Mouse (Mus musculus): ENCODE measurements around the gene Tlr6.

The Tlr6 gene

GRCm38 (mm10) chr5:64959843-64960230 lies at the start of gene Tlr6:
TSS of gene Tlr6 (minus strand) at chr5:64960097.
- peak; percentile 58 for DNase-seq (ENCODE audit: low spot score)

DNA sequence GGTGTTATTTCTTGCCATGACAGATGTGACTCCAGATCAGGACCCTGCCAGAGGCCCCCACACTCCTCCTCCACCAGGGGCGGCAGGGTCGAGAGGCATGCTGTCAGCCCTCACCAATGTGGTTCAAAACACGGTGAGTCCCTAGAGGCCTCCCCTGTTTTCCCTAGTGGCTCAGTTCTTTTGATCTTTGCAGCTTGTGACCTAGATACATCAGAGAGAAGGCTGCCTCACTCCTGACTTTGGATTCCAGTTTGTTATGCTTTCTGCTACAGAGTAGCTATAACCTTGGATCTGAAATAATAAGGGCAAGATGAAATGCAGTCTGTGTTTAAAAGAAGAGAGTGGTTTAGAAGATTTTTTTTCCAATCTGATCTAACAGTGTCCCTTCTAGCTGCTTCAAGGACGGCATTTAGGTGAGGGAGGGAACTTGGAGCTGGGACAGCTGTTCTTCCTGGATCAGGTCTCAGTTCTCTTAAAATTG lies 46.2 kb upstream of the Tlr6 start:
- DNase-seq (ENCODE audit: low spot score), result no peak

GRCm38 (mm10) chr5:65005251-65005650 lies 45.4 kb upstream of the Tlr6 start:
- no peak for DNase-seq (ENCODE audit: low spot score)

- DNase-seq (ENCODE audit: low spot score), result no peak
Measured at GRCm38 (mm10) chr5:65003946-65004535, 44.1 kb upstream of the Tlr6 start.

DNA sequence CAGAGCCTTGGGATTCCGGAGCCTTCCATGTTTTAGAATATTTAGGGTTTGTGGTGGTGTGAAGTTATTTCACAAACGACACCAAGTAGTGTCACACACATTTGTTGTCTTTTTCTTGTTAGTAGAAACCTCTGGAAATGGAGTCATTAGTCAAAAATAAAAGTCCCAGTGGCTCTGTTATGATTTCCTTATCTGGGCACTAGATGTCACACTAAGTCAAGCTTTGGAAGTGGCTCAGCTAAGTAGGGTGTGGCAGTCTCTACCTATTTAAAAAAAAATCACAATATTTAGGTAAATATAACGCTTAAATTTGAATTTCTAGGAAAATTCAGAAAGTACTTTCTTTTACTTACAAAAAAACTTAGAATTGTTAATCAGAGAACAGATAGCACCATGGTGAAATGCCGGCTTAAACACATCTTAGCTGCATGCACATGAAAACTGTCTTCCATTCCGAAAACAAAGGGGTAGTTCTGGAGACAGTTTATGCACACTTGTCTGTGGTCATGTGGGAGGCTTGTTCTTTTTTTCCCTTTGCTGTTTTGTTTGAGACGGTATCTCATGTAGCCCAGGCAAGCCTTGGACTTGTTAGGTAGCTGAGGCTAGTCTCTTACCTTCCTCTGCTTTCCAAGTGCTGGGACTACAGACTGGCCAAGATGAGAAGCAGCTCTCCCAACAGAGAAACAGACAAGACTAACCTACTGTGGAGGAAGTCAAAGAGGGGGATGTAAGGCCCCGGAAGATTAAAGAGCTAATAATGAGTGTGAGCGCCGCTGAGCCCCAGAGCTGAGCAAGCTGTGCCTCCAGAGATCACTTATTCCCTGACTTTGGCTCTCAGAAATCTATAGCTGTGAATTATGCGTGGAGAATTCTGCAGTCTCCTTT lies 43.3 kb upstream of the Tlr6 start:
- peak; percentile 18 for DNase-seq (ENCODE audit: low spot score)

DNA sequence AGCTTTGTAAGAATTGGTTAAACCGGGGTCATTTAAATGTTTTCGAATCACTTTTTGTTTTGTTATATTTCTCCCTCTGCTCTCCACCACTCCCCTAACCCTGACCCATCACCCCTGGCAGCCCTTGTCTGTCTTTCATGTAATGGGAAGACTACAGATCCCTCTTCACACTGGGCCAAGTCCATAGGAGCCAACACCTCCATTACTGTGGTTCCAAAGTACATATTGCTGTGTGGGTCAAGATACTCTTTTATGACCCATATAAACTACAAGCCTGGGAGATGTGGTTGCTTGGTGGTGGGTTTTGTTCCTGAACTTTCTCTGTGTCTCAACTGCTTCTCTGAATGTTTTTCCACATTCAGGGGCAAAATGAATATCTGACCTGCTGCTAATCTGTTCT lies 35.5 kb upstream of the Tlr6 start:
- DNase-seq (ENCODE audit: low spot score), result no peak

GRCm38 (mm10) chr5:64992540-64992939 lies 32.6 kb upstream of the Tlr6 start:
- peak; percentile 43 for DNase-seq (ENCODE audit: low spot score)

- DNase-seq (ENCODE audit: low spot score), result no peak
Measured at GRCm38 (mm10) chr5:64989940-64990339, 30.0 kb upstream of the Tlr6 start.

- DNase-seq (ENCODE audit: low spot score), result no peak
Measured at GRCm38 (mm10) chr5:64985971-64986370, 26.1 kb upstream of the Tlr6 start.

- no peak for DNase-seq (ENCODE audit: low spot score)
Measured at GRCm38 (mm10) chr5:64977128-64977527, 17.2 kb upstream of the Tlr6 start.

DNA sequence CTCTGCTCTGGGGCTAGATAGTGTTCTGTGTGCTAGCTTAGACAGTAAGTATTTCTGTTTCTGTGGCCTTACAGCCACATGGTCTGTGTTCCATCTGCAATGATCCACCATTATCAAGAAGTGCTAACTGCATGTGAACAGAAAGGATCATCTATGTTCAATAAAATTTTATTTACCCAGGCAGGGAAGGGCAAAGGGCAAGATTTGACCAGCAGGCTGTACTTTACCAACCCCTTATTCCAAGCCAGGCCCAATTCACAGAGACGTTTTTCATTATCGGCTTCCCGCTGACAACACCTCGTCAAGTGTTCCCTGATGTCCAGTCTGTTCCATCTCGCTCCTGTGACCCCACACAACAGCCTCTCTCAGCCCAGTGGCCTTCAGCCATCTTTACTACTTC lies 15.2 kb upstream of the Tlr6 start:
- DNase-seq (ENCODE audit: low spot score), result no peak

DNA sequence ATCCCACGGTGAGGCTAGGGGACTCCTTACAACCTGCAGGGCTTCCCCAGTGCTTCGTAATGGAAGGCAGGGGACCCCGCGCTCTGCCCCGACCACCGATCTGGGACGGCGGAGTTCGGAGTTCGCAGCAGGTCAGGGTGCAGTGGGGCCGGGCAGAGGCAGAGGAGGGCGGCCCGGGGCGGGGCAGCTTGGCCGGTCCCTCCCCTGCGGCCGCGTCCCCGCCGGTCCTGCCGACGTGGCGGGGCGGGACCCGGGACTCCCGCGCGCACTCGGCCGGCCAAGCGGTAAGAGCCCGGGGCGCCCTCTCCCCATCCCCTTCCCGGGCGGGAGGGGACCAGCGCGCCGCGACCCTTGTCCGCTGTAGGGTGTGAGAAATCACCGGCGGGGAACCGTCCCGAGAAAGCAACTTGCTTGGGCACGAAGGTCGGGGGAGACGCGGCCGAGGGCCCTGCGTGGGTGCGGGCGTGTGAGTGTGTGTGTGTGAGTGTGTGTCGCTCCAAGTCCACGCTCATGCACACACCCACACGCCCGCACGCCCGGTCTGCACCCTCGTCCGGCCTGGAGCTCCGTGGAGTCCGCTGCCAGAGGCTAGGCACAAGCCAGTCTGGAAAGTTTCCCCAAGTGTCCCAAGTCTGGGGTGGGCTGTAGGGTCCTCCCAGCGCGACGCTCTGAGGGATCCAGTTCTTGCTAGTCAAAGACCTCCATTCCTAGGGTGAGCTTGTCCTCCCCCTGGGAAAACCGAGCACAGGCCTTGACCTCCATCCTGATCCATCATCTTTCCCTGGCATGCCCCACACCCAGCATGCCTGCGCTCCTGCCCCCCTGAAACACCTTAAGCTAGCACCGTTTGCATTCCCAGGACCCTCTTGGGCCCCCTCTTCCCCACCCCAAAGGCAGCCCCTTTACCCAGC lies 10.2 kb upstream of the Tlr6 start, which contains the start of gene Fam114a1:
Fam114a1 (plus strand) TSS at position 211 of the 911 bp plus-strand sequence.
- peak; percentile 29 for DNase-seq (ENCODE audit: low spot score)

DNA sequence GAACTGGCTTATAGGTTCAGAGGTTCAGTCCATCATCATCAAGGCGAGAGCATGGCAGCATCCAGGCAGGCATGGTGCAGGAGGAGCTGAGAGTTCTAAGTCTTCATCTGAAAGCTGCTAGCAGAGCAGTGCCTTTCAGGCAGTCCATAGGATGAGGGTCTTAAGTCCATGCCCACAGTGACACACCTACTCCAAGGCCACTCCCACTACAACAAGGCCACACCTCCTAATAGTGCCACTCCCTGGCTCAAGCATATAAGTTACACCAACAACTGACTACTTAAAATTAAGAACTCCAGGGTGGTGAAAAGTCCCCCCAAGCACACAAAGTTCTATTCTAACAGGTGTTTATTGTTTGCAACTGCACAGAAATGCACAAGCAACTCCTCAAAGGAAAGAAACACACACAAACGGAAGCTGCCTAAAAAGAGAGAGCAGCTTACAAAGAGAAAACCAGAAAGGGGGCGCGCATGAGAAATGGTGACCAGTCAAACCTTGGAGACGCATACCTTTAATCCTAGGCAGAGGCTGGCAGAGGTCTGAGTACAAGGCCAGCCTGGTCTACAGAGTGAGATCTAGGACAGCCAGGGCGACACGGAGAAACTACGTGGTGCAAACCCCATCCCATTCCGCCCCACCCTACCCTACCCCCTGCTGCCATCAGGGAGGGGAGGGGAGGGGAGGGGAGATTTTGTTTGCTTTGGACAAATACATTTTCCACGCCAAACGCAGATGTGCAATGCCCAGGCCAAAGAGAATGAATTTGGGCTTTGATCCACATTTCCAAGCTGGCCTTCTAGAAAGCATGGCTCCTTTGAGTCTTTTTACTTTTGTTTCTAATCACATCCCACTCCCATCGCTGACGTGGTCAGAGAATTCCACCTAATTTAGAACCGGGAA lies 9.3 kb upstream of the Tlr6 start:
- DNase-seq (ENCODE audit: low spot score), result no peak

DNA sequence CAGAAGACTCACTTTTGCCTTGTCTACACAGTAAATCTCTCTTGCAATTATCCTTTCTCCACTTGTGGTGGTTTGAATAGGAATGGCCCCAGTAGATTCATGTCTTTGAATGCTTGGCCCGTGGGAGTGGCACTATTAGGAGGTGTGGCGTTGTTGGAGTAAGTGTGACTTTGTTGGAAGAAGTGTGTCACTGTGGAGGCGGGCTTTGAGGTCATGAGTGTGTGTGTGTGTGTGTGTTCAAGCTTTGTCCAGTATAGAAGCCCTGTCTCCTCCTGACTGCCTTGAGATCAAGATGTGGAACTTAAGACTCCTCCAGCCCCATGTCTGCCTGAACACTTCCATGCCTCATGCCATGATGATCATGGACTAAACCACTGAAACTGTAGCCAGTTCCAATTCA lies 3.8 kb upstream of the Tlr6 start:
- DNase-seq (ENCODE audit: low spot score), result no peak

DNA sequence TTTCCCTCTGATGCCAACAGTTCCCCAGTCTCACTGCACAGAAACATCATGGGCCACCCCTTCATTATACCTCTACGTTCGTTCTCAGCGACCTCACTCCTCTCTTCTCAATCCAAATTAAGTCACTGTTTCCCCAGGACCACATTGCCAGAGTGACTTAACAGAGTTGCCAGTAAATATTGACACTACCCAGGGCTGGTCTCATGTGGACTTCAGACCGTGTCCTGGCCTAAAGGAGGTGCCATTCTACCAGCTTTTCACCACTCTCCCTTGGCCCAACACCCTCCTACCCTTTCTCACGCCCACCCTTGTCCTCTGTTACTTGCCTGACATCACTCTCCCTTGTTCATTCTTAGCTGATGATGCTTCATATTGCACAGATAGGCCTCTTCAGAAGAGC lies 3.4 kb upstream of the Tlr6 start:
- no peak for DNase-seq (ENCODE audit: low spot score)

DNA sequence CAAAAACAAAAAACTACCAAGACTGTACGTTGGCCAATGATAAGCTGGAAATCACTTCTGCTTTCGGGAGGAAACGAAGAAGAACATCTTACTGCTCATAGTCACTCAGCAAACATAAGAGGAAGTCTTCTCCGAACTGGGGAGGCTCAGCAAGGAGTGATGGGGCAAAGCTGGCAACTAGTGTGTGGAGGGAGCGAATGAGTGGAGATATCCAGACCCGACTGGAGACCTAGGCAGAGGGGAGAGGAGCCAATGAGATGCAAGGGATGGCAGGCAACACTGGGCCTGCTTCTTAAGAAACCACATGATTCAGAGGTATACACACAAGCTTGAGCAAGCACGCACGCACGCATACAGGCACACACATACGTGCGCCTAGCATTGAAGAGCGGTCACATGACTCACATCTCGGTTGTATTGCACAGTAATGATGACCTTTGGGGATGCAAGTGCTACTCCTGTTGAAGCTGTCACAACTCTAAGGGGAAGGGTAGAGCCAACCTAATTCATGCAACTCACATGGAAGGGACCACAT lies 1.0 kb upstream of the Tlr6 start:
- DNase-seq (ENCODE audit: low spot score), result no peak

DNA sequence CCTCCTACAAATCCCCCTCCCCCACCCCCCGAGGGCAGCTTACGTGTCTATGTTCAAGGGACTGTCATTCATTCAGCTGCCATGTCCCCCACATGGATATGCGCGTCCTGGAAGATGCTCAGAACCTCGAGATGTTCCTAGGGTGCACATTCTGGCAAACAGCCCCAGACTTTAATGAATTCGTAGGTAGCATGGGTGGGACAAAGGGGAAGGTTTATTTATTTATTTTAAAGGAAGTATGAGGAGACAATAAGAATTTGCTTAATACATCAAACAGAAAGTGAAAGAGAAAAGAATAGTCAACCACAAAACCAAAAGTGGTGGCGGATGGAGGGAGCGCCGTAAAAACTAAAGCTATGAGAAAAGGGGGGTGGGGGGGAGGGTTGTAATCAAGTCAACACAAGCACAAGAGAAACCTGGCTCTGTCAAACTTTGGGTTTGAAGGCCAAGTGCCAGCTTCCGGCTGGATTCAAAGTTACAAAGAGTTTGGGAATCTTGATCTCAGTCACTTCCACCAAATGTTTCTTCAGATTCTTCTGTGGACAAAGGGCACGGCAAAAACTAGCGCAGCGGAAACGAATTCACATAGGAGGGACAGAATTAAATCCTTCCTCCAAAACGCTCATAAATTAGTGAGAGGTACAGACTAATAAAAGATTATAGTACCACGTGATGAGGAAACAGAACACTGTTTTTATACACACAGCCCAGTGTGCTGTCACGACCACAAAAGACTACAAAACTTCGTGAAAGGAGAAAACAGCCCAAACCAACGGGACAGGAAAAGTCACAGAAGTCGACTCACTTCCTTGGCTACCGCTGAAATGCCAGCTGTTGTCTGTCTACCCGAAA lies 680 bp downstream of the Tlr6 start:
- DNase-seq (ENCODE audit: low spot score), result no peak

GRCm38 (mm10) chr5:64954931-64955330 lies 5.0 kb downstream of the Tlr6 start:
- DNase-seq (ENCODE audit: low spot score), result no peak

DNA sequence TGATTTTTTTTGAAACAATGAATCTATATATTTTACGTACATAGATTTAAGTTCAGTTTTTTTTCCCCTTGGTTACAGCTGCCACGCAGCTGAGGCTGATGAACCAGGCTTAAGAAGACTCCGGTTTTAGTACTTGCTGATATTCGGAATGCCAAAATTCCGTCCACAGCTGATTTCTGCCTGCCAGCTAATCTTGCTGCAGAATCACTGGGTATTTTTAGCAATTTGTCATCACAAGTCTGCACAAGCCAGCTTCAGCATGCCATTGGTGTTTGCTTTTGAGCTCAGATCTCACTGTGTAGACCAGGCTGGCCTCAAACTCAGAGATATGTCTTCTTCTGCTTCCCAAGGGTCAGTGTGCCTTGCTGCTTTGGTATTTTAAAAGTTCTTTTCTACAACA lies 8.4 kb downstream of the Tlr6 start:
- no peak for DNase-seq (ENCODE audit: low spot score)

GRCm38 (mm10) chr5:64932775-64933174 lies 27.1 kb downstream of the Tlr6 start:
- no peak for DNase-seq (ENCODE audit: low spot score)
